Mouse (Mus musculus) cerebellum, adult 9-10 months (tissue): ENCODE measurements around the gene Utrn.

Source experiments
- DNase-seq: peaks from one replicate; pipeline ENCODE4 v3.0.0; 2022

The Utrn gene

GRCm38 (mm10) chr10:12497555-12497954 lies 371.6 kb downstream of the Utrn start:
- DNase-seq = no peak

DNA sequence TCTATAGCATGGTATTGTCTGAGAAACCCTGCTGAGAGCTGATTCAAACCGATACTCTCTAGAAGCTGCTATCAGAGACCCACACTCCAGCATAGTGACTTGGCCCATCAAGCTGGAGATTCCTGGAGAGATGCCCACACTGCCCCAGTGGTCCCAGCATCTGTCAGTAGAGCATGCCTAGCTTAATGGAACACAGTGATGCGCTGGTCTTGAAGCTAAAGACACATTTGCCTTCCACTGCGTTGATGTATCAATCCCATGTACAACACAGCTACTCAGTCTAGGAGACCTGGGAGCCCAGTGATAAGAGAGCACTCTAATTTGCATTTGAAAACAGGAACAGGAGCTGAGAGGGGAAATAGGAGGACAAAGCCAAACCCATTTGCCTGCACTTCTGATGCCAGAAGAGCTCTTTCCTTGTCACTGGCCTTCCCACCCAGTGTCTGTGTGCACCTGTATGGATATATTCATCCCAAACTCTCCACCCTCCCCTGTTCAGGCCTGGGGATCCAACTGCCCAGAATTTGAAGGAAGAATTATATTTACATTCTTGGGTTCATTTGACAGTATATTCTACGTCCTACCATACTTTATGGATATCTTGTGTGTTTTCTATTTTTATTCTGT lies 379.5 kb downstream of the Utrn start:
- DNase-seq = no peak

DNA sequence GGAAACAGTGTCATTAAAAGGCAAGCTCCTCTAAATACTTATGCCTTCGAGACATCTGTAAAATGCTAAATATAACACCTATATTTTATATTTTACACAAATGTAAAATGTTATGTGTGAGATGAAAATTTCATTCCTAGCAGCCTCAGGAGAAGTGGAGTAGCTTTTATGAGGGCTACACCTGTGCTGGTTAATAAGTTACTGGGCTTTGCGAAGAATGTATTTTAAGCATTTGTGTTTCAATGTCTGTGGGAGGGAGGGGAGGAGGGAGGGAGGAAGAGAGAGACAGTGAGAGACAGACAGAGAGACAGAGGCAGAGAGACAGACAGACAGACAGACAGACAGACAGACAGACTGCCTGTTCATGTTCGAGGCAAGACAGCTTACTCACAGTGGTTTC lies 380.6 kb downstream of the Utrn start:
- no peak for DNase-seq

GRCm38 (mm10) chr10:12488117-12488516 lies 381.0 kb downstream of the Utrn start:
- no peak for DNase-seq

GRCm38 (mm10) chr10:12483494-12483893 lies 385.7 kb downstream of the Utrn start:
- no peak for DNase-seq

- no peak for DNase-seq
Observed at GRCm38 (mm10) chr10:12482975-12483374, 386.2 kb downstream of the Utrn start.

GRCm38 (mm10) chr10:12474850-12475621 lies 394.1 kb downstream of the Utrn start:
- no peak for DNase-seq

DNA sequence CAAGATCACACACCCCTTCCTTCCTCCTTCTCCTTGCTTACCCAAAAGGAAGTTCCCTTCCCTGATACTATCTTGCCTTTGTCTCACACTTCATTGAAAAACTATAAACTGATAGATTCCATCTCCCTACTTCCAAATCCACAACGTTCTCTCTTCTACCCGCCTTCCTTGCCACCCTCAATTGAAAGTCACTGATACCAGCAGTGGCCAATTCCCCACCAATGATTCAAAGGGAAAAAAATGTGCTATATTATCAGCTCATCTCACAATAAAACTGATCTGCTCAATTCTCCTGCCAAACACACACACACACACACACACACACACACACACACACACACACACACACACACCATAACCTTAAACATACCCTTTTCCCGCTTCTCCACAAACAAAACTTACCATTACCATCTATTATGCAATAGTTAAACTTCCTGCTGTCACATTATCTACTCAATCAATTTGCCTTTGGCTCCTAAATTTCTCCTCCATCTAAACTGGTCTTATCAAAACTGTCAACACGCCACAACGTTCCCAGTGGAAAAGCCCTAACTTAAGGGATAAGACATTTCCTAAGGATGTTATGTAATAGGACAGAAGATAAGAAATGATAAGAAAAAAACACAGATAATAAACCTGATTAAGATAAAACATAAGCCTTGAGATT lies 399.6 kb downstream of the Utrn start:
- DNase-seq = no peak

GRCm38 (mm10) chr10:12467544-12467943 lies 401.6 kb downstream of the Utrn start:
- no peak for DNase-seq

GRCm38 (mm10) chr10:12460945-12461344 lies 408.2 kb downstream of the Utrn start:
- no peak for DNase-seq

- DNase-seq = no peak
Observed at GRCm38 (mm10) chr10:12456867-12457266, 412.3 kb downstream of the Utrn start.

DNA sequence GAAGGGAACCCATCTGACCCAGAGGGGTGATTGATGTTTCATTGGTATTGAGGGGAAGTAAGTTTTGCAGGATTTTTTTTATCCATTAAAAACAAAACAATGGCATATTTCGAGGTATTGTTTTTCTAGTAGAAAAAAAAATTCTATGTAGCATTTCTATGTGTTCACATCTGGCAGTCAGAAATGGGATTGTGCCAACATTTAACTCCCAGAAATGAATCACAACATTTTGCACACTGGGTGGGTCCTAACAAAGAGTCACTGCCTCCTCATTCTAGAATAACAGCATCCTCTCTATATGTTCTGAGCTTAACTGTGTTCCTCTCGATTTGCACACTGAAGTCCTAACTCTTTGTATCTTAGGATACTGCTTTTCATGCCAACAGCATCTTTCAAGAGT lies 416.5 kb downstream of the Utrn start:
- no peak for DNase-seq

- no peak for DNase-seq
Observed at GRCm38 (mm10) chr10:12444122-12444521, 425.0 kb downstream of the Utrn start.

GRCm38 (mm10) chr10:12433161-12433560 lies 436.0 kb downstream of the Utrn start:
- no peak for DNase-seq

DNA sequence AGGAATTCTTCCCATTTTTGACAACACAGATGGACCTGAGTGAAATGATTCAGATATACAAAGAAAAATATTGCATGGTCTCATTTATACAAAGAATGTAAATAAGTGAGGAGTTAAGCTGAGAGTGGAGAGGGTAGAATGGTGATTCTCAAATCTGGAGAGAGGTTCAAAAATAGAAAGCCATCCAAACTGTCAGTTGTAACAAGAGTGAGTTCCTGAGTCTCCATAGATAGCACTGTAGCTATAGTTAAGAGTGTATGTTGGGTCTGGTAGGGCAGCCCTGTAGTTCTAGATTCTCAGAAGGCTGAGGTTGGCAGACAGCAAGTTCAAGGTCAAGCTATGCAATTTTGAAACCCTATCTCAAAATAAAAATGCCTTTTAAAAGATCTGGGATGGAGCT lies 438.8 kb downstream of the Utrn start:
- no peak for DNase-seq

- DNase-seq = peak; percentile 3
Observed at GRCm38 (mm10) chr10:12426866-12427265, 442.3 kb downstream of the Utrn start.

- no peak for DNase-seq
Observed at GRCm38 (mm10) chr10:12424944-12425343, 444.2 kb downstream of the Utrn start.

DNA sequence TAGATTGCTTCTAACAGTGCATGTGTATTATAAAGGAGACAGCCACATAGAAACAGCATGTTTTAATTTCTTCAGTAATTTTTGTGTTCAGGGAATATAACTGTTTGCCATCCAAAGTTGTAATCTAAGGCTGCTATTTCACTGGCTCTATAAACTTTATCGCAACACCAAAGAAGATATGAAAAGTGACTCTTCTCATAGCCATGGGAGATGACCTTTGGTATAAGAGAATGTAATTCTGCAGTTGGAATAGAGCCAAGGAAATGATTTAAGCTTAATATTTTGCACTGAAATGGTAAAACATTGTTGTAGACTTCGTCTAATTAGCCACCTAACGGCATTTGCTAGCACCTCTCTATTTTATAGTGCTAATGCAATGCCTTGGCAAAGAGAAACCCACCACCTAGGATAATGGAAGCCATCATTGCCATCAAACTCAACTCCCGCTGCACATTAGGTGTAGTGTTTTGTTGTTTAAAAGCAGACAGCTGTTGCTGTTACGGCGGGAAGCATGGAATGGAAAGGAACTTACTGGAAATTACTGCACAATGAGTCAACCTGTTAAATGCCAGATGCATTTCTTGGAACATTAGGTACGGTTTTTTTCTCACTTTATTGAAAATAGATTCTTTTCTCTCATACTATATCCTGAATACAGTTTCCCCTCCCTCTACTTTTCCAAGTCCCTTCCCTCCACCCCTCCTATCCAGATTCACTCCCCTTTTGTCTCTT lies 445.0 kb downstream of the Utrn start:
- no peak for DNase-seq

DNA sequence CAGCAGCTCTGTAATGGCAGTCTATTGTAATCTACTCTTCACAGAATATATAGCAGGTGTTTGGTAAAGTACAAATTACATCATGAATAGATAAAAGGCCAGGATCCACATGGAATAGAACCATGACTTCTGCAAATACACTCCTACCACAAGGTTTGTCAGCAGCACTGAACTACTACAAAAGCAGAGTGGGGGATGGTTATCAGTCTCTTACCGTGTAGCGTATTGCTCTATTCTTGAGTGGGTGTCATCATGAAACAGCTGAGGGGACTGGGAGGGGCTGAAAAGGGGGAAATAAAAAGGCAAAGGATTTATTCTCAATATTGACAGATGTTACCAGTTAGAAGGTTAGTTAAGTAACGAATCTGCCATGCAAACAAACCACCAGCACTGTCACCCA lies 454.2 kb downstream of the Utrn start:
- no peak for DNase-seq

GRCm38 (mm10) chr10:12406338-12407110 lies 462.6 kb downstream of the Utrn start:
- no peak for DNase-seq

DNA sequence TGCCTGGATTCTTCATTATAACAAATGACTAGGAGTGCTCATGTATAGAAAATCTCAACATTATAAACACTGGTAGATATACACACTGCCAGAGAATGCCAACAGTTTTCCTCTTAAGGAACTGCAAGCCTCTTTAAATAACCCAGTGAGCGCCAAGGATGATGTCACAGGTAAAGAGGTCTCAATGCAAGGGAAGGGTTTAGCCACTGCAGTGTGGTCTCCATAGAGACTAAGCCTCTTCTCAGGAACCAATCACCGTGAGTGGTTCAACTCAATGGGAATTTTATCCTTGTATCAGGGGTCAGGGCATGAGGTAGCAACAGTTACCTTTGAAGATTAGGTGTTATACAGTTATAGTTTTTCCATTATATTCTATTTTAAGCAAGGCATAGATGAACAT lies 469.7 kb downstream of the Utrn start:
- no peak for DNase-seq

- no peak for DNase-seq
Observed at GRCm38 (mm10) chr10:12380139-12380538, 489.0 kb downstream of the Utrn start.

DNA sequence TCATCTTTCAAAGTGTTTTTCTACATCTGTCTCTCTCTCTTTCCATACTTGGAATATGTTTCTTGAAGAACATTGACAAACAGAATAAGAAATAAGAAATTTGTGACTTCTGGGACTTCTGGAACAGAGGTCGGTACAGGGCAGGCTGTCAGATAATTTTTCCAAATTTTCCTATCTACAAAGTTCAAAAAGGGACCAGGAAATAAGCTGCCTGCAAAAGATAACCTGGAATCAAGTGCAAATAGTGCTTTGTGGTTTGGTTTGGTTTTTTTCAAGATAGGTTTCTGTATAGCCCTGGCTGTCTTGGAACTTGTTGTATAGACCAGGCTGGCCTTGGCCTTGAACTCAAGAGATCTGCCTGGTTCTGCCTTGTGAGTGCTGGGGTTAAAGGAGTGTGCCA lies 490.0 kb downstream of the Utrn start:
- DNase-seq = no peak
